Mouse (Mus musculus): ENCODE data around the gene Wdr62.

Wdr62 gene

DNA sequence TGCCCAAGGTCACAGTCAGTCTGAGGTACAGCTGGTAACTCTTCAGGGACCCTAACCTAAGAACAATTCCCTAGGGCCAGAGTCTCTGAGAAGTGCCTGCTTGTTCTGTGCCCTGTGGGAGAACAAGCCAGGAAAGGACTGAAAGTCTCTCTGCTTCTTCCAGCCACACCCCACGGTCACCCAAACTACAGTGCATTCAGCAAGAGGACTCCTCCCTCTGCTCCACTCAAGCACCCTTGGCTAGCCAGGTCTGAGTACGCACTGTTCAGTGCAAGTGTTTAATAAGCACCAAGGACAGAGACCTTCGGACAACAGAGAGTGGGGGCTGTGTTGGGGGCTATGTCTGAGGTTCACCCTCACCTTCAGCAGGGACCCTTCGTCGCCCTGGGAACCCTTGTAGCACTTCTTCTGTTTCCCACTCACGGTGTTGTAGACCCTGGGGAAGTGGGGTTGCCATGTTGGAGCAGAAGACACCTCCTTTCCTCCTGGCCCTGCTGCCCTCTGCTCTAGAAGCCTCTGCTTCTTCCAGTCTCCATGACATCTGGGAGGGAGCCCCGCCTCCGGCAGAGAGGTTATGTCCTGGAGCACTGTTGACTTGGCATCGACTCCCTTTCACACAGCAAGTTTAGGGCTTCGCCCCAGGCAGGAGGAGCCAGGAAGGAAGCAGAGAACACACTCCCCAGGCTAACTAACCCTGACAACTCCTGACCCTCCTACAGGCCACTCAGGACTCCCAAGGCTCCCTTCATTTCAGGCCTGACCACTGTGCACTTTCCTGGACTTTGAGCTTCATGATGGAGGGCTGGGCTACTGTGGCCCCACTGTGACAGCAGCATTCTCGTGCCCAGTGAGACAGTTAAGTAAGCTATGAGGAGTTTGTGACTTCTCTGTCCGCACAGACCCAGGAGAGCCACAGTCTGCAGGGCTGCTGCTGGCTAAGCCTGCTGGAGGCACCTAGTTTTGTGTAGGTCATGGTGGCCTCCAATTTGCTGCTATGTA lies 28.0 kb downstream of the Wdr62 start:
- WGBS, result 84% methylated on average over 12 of the region's 12 CpGs

DNA sequence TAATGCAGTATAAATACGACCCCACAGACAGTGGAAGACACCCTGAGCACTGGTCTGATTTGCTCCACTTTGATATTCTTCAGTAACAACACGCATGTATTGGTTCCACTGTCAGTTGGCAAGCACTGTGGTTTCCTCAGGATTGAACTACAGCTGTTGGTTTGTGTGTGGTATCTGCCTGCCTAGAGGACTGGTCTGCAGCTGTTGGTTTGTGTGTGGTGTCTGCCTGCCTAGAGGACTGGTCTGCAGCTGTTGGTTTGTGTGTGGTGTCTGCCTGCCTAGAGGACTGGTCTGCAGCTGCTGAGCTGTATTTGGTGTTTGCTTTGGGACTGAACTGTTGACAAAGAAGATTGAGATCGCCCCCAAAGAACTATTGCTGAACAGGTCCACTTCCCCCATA lies 42.8 kb downstream of the Wdr62 start:
- WGBS, result 86% methylated on average over 3 of the region's 3 CpGs

DNA sequence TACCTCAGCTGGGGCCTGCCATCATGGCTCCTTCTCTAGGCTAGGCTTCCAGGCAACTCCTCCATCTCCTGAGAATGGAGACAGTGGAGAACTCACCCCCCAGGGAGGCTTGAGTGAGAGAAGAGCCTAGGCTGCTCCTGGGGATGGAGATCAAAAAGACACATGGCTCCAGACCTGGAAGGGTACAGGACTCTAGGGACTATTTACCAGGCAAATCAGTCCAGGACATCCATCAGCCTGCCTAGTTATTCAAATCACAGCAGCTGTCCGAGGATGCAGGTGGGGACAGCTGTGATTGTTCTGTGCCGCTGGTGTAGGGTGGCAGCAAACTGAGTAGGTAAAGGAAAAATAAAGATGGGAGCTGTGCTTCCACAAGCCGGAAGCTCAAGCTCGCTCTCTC lies 44.6 kb downstream of the Wdr62 start, which contains the start of gene Ovol3:
Gene Ovol3, minus strand, starts transcription at position 101 of the 400 bp plus-strand sequence.
- 78% methylated on average over 4 of the region's 4 CpGs for WGBS

DNA sequence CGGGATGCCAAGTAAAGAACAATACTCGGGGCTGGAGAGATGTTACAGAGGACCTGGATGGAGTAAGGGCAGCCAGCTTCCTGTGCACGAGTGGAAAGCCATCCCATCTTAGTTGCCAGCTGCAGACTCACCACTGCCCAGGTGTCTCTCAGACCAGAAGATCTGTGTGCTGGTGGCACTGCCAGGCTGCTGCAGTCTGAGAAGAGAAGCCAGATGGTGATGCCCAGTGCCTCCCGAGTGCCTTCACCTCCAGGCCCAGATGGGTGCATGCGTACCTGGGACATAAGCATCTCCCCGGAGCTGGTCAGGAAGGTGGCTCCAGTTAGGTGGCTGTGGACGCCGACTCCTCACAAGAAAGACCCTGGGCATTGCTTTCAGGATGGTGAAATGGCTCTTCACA lies 45.1 kb downstream of the Wdr62 start:
- WGBS, result 88% methylated on average over 8 of the region's 8 CpGs

DNA sequence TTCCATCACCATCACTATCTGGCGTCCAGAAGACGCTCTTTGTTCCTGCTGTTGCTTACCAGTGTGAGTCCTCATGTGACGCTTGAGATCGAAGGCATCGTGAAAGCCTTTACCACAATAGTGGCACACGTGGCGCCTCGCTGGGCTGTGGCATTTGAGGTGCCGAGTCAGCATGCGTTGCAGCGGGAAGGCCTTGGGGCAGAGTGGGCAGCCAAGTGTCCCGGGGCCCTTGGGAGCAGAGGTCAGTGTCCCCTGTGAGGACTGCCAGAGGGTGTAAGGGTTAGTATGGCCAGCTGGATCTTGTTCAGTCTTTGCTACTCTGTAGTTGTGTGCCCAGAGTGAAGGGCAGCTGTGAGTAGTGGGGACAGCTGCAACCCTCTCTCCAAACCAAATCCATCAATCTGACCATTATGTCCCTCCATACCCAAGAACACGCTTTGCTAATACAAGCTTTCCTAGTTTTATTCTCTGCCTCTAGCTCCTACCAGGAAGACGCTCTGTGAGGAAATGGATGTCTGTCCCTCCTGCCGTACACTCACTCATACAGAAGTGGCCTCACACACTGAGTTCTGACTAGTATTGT lies 45.9 kb downstream of the Wdr62 start:
- WGBS, result 85% methylated on average over 15 of the region's 15 CpGs

DNA sequence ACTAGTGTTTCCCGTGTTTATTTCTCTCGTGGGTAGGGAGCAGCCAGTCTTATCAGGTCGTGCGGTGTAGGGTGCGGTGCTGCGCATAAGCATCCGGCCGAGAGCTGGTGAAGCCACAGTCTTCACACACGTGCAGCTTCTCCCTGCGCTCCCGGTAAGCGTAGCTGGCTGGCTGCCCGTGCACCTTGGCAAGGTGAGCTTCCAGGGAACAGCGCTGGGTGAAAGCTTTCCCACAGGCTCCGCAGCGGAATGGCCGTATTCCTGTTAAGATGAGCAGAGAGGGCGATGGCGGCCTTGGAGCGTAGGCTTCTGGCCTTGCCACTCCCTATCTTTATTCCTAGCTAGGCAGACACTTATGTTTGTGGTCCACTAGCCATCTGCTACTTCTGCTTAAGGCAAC lies 46.8 kb downstream of the Wdr62 start:
- 82% methylated on average over 20 of the region's 20 CpGs for WGBS

DNA sequence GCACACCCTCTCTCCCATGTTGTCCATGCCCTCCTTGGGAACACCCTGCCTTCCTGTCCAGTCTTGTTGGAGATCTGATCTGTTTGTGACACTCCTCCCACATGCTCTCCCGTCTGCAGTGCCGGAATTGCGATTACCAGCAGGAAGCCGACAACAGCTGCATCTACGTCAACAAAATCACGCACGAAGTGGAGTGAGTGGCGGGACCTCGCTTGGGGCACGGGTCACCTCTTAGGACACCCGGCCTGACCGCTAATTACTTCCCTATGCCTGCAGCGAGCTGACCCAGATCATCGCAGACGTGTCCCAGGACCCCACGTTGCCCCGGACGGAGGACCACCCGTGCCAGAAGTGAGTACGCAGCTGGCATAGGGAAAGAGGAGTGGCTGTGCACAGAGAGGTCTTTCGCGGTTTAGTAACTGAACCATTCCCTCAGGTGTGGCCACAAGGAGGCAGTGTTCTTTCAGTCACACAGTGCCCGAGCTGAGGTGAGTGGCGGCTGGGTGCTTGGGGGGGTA lies 47.5 kb downstream of the Wdr62 start:
- WGBS, result 4% methylated on average over 24 of the region's 24 CpGs

DNA sequence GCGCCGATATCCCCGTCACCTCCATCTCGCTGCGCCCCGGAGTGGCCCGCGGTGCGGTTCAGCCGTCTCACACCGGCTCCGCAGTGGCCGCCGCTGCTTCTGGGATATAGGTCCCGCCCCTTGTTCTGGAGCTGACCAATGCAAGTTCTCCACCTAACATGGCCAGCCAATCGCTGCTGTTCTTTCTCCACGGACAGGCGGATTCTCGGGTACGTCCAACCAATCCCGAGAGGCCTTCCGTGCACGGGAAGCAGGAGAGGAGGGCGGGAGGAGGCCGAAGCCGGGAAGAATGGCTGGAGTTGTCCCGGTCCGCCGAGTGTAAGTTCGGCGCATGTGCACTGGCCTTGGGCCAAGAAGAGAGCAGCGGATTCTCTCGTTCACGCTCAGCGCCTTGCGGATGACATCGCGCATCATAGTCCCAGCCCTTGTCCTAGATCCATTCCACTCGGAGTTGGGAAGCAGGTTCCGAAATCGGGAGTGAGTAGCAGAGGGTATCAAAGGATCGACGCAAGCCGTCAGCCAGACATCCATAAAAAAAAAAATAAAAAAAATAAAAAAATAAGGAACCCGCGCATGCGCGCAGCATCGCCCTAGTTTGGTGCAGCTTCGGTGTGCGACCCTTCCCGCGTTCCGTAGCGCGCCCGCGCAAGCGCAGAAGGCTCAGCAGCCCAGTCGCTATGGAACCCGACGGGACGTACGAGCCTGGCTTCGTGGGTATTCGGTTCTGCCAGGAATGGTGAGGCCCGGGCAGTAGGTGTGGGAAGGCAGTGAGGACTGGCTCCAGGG lies 48.4 kb downstream of the Wdr62 start, which contains the start of the genes Polr2i and Tbcb:
Gene Polr2i, plus strand, starts transcription at position 280 of the 786 bp plus-strand sequence.
Gene Tbcb, minus strand, starts transcription at position 604 of the 786 bp plus-strand sequence.
- under 1% methylated on average over 67 of the region's 67 CpGs for WGBS

DNA sequence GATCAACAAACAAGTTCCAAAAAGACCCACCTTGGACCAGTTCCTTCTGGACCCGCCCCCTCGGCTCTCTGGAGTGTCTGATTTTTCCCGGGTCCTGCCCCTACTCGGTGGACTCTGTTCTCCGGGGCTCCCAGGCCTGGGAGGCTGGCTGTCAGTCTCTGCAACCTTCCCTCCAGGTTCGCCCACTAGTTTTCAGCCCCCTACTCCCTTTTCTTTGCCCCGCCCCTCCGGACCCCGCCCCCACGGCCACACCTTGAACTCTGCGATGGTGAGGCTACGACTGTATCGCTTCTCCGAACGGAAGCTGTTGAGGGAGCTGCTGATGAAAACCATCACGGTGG lies 48.9 kb downstream of the Wdr62 start:
- under 1% methylated on average over 16 of the region's 16 CpGs for WGBS

DNA sequence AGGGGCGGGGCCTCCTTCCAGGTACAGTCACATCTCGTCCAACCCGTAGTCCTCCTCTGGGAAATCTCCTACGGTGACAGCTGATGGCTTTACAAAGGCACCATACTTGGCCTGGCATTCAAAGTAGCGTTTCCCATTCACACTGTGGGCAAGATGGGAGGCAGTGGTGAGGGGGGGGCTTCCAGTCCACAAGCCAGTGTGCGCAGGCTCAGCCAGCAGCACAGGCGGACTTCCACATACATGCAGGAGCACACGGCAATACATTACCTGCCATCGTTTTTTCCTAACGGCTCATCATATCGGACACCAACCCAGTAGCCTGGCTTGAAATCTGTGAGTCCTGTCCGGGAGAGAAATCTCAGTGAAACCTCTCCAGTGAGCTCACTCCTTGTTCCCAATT lies 56.0 kb downstream of the Wdr62 start:
- WGBS, result 96% methylated on average over 12 of the region's 12 CpGs

DNA sequence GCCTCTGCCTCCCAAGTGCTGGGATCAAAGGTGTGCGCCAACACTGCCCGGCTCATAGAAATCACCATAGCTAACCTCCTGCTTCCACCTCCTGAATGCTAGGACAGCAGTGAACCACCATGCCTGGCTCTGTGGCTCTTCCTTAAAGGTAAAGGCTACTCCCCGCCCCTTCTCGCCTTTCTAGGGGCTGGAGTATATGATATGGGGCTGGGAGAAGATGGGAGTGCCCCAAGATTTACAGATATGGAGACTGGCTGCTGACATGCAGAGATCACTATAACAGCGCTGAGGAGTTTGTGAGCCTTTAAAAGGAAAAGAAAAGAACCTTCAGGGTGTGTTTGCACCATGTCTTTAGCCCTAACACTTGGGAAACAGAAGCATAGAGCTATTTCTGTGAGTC lies 58.0 kb downstream of the Wdr62 start:
- 98% methylated on average over 5 of the region's 5 CpGs for WGBS

DNA sequence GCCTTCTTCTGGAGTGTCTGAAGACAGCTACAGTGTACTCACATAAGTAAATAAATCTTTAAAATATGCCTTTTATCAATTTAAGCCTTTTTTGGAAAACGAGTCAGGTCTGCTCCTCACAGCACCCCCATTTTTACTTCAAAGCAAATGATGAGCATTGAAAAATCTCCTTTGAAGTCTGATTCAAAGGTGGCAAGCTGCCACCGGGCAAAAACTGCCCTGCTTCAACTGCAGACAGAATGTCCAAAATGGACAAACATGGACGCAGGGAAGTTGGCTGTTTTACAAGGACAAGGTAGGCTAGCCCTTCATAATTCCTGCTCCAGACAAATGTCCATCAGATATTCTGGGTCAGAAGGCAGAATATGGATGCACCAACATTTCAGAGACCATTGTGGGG lies 58.8 kb downstream of the Wdr62 start:
- 45% methylated on average over 3 of the region's 3 CpGs for WGBS

DNA sequence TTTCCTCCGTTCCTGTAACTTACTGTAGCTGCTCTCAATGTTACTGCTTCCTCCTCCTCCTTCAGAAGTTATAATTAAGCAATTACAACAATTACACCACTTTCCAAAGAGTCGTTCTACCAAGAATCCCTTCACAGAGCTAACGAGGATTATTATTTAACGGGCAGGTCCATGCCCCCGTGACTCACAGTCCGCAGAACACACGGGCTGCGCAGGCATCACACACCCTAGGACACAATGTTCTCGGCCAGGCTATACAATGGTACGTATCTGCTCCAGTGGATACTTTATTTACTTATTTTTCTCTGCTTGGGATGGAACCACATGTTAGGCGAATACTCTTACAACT lies 60.2 kb downstream of the Wdr62 start:
- 11% methylated on average over 11 of the region's 11 CpGs for WGBS

DNA sequence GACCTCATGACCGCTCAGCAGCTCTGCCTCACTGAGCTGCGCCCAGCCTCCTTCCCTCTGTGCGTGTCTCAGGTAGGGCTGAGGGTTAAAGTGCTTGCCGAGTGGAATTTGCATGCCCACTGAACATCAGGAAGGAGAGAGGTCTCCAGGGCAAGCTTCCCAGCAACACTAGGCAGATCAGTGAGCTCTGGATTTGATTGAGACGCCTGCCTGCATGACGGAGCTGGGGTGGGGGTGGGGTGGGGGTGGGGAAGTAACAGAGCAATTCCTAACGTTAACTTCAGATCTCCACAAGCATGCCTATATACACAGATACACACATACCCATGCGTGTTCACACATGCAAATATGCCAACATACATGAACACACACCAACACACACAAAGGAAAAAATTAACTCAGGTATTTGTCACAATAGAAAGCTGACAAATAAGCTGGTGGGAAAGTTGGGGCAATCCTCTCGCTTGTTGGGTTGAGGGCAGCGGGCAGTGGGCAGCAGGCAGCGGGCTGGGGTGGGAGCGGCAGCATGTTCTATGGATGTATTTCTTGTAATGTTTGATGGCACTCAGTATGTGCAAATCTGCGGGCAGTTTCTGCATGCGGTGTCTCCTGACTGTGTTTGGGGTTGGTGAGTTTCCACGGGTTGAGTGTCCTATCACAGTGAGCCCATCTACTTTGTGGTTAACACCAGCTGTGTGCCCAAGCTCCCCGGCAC lies 60.8 kb downstream of the Wdr62 start:
- WGBS, result 6% methylated on average over 16 of the region's 16 CpGs

DNA sequence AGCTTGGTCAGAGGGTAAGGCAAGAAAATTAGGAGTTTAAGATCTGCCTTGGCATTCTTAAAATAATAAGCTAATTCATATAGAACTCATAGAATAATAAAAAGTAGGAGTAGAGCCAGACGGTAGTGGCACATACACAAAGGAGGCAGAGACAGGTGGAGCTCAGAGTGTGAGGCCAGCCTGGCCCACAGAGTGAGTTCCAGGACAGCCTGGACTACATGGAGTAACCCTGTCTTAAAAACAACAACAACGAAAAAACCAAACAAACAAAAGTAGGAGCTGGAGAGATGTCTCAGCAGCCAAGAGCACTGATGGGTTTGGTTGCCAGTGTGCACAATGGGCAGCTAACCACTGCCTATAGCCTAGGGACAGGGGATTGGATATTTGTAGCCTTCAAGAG lies 62.9 kb downstream of the Wdr62 start:
- WGBS, result 82% methylated on average over 2 of the region's 2 CpGs

DNA sequence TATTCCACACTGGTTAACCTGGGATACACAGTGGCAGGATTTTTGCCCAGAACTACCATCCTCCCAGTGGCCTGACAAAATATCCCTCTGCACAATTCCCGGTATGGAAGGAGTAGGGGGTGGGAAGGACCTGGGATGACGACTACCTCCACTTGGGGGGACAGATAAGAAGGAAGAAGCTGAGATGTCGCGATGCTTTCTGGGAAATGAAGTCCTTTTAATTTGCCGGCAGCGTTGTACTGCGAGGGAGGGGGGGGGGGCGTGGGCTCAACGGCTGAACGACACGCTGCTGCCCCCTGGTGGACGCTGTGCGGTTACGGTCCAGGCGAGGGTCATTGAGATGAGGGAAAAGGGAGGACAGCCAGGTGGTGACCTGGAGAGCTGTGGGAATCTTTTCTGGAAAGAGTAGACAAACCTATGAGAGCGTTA lies 63.5 kb downstream of the Wdr62 start:
- under 1% methylated on average over 15 of the region's 16 CpGs for WGBS

DNA sequence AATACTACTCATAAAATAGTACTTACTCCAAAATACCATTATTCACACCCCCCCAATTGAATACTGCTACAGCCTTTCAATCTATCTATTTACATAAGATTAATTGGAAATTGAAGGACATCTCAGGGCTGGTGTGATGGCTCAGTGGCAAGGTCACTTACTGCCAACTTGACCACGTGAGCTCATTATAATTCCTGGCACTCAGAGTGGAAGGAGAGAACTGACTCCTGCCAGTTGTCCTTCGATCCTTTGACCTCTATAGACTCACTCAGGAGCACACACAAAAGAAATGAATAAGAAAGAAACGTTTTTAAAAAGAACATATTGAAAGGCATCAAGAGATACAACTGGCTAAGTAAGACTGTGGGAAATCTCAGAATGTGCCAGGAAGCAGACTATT lies 64.3 kb downstream of the Wdr62 start:
- WGBS, result 68% methylated on average over 3 of the region's 3 CpGs

DNA sequence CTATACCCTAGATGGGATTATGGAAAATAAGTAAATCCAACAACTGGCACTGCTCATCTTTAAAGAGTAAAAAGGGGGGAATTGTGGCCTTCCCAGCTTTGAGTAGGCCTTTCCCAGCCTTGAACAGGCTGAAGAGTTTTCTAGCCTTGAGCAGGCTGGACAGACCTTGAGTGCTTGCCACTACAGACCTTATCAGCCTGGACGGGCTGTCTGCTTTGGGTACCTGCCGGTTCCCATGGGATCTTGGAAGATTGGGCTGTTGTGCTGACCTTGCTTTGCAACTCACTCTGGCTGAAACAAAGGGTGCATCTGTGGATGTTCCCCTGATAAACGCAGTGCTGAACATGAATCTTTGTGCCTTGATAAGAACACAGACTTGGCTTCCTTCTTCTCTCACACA lies 66.3 kb downstream of the Wdr62 start:
- WGBS, result 94% methylated on average over 3 of the region's 3 CpGs

DNA sequence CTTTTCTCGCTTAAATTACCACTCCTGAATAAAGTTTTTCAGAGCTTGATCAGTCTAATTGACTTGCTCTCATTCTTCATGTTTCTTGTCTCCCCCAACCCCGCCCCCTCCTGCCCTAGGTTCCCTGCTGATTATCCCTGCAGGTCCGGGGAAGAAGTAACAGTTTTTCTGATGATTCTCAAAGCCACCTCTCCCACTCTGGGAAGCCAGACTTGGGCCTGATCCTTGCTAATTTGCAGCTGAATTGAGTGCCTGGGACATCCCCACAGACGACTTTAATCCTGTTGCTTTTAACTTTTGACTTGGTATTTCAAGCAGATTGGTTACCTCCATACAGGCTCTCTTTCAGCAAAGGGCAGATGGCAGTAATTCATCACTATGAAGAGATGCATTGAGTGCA lies 69.2 kb downstream of the Wdr62 start:
- 35% methylated on average over 4 of the region's 4 CpGs for WGBS

DNA sequence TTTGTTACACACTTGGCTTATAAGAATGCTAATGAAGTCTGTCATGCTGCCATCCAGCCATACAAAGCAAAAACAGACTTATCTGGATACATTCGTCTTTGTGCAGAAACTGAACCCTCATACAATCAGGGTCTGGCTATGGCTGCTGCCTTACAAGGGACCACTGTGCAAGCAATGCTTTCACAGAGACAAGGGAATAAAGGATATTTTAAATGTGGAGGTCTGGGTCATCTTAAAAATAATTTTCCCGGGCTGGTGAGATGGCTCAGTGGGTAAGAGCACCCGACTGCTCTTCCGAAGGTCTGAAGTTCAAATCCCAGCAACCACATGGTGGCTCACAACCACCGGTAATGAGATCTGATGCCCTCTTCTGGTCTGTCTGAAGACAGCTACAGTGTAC lies 73.9 kb downstream of the Wdr62 start:
- 45% methylated on average over 5 of the region's 5 CpGs for WGBS

DNA sequence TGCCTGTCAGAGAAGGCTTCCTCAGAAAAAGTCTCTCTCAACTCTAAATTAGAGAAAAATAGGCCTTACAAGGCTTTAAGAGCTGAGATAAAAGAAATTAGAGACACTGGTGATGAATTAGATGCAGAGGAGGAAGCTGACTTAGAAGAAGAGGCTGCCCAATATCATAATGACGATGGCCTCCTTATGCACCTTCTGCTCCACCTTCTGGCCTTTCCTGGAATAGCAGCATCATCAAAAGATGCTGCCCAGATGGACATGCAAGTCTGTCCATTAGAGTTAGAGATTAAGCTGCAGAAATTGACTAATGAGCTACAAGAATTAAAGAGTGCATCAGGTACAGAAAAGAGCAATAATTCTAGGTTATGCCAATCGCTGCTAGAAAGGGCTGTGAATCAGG lies 74.8 kb downstream of the Wdr62 start:
- 7% methylated on average over 2 of the region's 2 CpGs for WGBS

All from cerebral cortex, adult 2 months (tissue).